Mouse (Mus musculus) heart, adult 11 months (tissue): ENCODE data around the gene Lyrm1.

ENCODE experiments used
- DNase-seq: peaks from one replicate; pipeline ENCODE4 v3.0.0; 2022

Gene Lyrm1

DNA sequence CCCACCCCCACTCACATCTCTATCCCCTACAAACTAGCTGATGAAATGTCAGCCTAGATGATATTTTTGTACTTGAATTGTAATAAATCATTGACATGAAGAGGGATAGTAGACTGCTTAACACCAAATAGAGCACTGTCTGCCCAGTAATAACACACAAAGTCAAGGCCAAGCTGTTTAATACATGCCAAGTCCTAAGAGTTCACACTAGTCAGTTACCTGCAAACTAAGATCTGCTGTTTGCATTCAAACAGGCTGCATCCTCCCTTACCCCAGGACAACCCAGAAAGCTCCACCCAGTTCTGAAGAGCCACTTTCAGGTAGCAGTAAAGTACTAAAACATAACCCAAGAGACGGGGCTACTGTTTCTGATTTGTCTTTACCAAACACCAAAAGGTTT lies 3.5 kb upstream of the Lyrm1 start:
- DNase-seq = peak; percentile 34

DNA sequence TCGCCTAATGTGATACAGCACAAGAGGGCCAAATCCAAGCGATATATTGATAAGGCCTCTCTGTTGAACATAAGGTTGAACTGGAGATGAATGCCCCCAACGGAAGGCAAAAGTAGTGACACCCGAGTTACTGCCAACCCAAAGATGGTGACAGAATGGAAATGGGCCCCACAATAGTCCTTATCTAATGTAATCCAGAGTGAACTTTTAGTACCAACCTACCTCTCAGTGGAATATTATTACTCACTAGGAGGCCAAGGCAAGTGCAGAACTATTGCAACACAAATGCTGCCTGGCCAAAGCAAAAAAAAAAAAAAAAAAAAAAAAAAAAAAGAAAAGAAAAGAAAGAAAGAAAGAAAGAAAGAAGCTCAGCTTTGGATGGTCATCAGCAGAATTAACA lies 2.9 kb upstream of the Lyrm1 start:
- peak; percentile 74 for DNase-seq

DNA sequence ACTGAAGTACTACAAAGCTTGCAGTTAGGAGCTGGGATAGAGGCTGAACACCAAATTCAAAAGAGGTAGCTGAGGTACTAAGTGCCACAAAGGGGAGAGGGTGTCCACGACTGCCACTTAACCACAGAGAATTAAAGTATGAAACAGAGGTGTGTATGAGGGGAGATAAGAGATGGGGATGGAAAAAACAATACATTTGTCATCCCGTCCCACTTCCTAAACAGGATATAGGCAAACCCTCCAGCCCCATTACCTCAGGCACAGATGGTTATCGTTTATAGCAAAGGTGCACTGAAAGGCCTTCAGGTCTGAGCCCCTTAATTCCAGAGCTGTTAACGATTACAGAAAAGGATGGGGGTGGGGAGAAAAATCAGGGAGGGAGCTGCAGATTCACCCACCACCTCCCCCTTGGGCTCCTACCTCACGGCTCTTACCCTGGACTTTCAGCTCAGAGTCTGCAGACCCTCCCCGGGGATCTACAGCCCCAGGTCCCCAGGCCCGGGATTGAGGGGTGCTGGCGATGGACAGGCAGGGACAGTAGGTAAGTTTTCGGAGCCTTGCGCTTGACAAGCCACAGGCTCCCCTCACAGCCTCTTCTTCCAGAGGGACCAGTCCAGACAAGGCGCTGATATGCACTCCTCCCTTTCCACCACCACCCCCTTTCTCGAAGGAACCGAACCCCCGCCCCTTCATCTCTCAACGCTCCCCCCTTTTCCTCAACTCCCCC lies 680 bp upstream of the Lyrm1 start:
- DNase-seq = no peak

DNA sequence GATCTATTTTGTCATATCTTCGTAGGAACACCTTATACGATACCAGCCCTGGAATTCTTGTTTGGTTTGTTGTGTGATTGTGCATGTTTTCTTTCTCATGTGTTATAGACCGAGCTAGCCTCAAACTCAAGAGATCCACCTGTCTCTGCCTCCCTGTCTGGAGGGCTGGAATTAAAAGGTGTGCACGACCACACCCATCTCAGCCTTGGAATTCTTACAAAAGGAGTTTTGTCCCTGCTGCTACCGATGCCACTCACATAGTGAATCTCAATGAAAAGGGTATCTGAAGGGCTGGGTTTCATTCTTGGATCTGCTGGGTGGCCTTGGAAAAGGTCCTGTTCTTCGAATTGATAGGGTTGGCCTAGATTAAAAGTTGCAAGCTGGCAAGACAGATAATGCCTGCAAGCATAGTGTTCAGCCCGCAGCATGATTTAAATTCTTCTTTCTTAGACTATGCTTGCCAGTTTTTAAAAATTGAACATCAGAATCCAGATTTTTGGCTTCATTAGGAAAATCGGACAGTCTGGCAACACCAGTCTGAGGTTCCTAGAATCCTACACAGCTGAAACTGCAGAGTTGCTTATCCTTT lies 2.0 kb downstream of the Lyrm1 start:
- DNase-seq = peak; percentile 69

DNA sequence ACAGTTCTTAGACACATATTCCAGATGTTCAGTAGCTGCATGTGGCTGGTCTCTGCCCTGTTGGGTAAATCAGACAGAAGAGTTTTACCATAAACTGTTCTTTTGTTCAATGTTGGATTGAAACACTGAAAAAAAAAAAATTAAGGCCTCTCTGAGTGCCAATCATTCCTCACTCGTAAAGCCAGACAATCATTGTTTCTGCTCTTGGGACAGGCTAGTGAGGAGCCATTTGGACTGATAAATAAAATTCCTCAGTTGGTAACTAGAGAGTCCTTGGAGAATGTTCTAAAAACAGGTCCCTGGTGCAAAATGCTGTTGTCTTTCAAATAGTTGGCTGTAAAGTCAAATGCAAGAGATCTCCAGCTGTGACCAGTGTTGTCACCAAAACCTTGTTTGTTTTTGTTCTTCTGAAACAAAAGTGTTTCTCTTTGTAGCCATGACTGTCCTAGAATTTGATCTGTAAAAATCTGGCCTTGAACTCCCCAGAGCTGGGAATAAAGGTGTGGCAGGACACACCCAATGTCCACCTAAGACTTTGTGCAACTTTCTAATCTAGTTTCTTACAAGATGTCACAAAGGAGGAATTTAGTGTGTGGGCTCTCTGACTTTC lies 2.7 kb downstream of the Lyrm1 start:
- DNase-seq = peak; percentile 52

DNA sequence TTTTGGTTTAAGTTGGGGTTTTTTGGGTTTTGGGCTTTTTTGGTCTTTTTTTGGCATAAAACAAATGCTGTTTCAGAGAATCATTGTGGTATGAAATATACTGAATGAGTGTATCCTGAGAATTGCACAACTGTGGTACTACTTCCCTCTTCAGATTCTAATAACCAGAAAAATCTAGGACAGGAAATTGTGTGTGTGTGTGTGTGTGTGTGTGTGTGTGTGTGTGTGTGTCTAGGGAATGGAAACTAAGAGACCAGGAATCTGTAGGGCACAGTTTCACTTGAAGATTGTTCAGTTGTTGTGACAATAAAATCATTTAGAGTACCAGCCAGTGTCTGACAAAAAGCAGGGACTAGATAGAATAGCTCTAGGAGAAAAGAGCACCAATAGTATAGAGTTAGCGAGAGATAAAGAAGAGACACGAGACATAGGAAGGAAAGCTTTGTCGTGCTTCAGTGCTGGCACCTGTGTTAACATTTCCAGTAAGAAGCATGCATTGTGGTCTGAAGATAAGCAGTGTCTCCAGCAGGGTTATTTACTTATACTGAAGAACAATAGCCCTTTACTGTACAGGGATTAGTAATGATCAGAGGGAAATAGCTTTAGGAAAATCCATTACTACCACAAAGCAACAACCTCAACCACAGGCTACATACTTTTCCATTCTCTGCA lies 3.9 kb downstream of the Lyrm1 start:
- DNase-seq = peak; percentile 68

DNA sequence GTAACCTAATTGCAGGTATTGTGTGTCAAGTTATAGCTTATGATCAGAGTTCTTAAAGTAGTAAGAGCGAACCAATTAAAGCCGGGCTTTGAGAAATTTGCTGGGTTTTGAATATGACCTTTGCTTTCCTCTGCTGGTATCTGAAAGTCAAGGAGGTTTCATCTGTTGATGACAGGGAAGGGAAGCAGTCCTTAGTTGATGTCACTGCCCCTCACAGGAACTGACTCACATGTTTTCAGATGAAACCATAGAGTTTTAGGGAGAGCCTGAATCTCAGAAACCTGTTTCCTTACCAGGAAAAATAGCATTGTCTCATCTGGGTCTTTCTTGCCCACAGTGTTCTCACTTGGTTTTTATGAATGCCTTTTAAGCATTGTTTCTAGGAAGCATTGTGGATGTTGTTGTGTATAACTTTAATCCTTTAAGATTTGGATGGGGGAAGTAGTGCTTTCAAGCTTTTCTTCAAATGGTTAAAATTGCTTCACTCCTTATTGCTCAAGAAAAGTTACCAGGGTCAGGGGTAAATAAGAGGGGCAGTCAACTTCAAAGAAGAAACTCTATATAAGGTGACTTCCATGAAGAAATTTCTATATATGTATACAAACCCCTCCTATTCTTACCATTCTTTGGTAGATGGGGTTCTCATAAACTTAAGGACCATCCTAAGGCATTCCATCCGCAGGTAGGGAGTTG lies 11.0 kb downstream of the Lyrm1 start:
- DNase-seq = no peak

DNA sequence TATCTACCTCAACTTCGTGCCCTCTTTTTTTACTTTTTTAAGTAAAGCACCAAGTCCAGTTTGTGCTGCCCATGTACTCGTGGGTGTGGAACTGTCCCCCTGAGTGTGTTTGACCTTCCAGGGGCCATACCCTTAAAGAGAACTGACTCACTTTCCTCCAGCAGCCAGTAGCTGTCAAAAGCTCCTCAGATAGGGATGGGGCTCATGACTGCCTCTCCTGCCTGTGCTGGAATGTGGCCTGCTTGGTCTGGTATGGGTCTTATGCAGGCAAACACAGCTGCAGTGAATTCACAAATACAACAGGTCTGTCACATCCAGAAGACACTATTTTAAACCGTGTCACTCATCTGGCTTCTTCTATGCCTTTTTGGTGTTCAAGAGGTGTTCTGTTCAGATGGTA lies 16.1 kb downstream of the Lyrm1 start:
- peak; percentile 75 for DNase-seq

DNA sequence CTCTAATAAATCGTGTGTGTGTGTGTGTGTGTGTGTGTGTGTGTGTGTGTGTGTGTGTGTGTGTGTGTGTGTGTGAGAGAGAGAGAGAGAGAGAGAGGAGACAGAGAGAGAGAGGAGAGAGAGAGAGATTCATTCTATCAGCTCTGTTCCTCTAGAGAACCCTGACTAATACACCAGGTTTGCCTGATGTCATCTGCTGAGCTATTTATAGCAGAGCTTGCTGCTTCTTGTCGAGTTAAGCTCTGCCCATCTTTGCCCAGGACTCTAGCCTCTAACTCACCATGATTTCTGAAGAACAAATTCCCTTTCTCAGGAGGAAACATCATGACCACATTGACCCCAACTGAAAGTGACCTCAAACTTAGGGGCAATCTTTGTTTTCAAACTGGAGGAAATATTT lies 24.8 kb downstream of the Lyrm1 start:
- peak; percentile 76 for DNase-seq

DNA sequence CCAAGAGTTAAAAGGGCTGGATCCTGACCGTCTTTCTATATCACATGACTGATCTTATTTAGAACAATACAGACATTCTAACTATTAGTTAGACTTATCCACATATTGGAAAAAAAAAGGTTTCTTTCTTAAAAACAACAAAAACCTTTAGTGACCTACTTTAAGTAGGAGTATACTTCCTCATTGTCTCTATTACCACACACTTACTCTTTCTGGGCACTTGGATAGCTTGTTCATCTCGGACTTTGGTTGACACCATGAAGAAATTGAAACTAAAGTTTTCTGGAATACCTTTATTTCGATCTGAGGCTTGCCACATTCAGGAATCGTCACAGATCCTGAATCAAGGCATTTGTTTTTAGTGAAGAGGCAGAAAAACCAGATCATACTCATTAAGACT lies 25.4 kb downstream of the Lyrm1 start:
- DNase-seq = no peak

DNA sequence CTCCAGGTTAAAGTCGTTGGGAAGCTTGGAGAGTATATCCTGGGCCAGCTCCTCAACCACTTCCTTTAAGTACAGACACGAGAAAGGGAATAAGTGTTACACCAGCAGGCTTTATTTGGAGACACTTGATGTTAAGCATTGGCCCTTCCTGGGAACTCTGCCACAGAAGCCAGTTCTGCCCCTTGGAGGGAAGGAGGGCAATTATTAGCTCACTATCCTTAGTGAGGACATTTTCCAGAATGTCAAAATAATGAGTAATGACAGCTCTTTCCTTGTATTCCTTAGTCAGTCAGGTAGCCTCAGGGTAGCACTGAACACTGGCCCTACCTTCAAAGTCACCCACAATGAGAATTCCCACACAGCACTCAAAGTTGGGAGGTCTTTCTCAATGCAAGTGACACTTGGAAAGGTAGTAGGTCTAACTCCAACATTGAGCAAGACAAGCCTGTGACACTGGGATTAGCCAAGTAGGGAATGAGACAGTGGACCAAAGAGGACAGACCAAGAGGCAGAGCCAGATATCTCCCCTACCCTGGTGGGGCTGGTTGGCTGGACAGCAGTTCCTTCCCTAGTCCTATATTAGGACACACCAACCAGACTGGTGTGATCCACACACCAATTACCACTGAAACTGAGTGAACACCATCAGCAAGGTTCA lies 33.3 kb downstream of the Lyrm1 start:
- peak; percentile 80 for DNase-seq

DNA sequence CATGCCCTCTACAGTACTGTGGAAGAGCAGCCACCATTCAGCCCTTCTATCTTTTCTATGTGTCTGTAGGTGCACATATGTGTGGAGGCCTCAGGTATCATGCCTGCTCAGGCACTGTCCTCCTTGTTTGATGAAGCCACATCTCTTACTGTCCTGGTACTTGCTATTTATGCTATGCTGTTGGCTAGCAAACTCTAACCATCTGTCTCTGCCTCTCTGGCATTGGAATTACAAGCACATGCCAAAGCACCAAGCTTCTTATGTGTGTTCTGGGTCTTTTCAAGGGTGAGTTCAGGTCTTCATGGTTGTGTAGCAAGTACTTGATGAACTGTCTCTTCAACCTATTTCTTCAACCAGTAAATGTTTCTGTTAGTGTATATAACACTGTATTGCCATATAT lies 40.7 kb downstream of the Lyrm1 start:
- DNase-seq = peak; percentile 17

DNA sequence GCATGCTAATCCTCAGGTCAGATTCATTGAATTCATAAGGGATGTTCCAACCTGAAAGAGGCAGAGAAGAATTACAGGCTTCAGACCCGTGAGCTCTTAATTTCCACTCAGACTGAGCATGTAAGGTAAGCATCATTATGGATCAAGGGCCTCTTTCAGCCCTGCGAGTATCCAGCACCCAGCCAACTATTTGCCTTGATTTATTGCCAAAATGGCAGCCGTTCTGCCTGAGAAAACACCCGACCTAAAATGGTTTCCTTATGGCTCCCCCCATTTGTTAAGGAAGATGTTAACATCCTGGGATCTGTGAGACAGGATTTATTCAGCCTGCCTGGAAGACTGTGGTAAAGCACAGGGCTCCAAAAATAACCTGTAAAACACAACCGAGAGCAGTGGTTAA lies 41.4 kb downstream of the Lyrm1 start:
- peak; percentile 43 for DNase-seq

DNA sequence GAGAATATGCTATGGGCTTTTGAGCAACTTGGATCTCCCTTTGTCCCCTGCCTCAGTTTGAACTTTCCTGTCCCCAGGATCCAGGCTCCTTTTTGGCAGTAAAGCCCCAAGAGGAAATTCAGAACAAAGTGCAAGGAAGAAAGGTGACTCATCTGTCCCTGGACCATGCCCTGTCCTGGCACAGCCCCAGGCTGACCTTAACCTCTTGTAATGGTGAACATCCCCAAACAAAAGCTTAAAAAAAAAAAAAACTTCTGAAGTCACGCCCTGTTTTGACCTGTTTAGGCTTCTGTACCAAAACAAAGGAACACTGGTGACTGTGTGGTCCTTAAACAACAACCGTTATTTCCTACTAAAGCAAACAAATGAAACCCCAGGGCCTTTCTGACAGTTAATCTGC lies 45.9 kb downstream of the Lyrm1 start:
- DNase-seq = peak; percentile 97

DNA sequence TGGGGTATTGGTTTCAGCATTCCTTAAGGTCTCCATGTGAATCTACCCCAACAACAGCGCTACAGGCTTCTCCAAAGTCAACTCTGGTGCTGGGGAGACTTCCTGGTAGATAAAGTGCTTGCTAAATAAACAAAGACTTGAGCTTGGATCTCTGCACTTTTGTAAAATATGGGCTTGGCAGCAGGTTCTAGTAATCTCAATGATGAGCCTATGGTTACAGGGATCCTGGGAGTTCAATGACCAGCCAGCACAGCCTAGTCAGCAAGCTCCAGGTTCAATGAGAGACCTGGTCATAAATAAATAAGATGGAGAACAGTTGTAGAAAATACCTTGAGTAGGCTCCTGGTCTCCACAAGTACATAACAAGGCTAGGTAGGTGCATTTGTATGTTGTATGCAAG lies 58.4 kb downstream of the Lyrm1 start:
- peak; percentile 33 for DNase-seq

DNA sequence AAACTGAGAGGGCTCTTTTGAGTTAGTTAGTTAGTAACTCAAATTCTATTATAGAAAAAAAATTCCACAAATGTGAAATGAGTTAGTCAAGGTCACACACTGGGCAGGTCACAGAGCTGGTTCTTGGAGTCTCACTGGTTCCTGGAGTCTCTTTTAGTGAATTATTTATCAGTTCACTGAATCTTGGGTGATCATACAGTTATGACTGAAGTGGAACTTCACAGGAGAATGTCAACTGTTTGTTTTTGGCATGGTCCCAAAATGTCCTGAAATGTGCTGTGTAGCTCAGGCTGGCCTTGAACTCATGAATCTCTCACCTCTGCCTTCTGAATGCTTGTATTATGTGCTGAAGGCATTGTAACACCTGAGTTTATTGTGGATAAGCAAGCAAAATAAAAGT lies 61.8 kb downstream of the Lyrm1 start:
- no peak for DNase-seq

DNA sequence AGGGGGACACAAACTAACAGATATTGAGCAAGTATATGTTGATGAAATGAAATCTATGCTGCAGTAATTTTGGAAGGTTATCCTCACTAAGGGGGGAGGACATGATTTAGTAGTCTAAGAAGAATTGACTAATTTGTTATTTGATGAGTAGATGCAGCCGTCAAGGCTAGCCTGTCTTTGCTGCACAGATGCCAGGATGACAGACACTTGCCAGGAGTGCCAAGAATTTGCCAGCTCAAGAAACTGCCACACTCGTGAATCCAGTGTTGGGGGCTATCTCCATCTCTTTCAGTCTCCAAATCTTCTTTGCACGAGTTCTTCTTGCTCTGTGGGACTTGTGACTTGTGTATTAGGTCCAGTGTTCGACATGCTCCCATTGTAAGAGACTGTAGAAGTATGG lies 63.4 kb downstream of the Lyrm1 start:
- no peak for DNase-seq

DNA sequence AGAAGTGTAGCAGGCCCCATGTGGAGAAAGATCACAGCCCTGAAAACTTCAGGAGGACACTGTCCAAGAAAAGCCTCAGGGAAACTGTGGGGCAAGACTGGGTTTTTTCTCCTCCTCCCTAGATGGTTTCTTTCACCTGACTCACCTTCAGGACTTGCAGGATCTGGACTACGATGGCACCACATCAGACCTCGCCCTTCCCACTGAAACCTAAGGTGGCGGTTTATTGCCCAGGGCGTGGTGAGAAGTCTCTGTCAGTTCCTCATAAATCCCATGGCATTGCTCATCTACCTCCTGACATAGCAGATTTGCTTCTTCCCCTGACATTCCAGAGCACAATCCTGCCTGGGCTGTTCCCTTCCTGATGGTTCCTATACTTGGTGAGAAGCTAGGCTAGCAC lies 63.8 kb downstream of the Lyrm1 start:
- no peak for DNase-seq

DNA sequence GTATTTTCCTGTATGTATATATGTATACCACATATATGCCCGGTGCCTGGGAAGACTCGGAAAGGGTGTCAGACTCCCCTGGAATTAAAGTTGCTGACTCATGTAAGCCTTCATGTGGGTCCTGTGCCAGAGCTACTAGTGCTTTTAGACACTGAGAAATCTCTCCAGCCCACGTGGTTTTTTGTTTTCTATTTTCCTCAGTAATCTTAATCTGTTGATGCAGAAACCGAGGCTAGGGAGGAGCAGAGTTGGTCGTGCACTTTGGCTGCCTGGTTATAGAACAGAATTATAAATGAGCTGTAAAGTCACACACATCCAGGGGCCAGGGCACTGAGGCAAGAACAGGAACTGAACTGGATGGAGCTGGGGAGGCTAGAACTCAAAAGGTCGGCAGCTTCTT lies 64.3 kb downstream of the Lyrm1 start:
- DNase-seq = peak; percentile 89

DNA sequence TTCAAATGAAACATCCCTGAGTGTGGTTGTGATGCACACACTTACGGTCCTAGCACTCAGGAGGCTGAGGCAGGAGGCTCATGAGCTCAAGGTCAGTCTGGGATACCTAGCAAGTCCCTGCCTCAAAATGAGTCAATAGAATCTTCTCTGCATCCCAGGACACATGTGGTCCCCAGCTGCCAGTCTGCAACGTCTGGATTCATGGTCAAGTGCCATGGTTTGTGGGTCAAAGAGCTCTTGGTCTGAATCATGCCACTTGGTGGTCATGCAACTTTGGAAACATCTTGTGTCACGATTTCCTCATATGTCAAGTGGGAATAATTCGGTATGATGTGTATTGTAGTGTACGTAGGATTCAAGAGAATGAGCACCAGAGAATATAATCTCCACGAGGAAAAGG lies 64.9 kb downstream of the Lyrm1 start:
- DNase-seq = no peak

DNA sequence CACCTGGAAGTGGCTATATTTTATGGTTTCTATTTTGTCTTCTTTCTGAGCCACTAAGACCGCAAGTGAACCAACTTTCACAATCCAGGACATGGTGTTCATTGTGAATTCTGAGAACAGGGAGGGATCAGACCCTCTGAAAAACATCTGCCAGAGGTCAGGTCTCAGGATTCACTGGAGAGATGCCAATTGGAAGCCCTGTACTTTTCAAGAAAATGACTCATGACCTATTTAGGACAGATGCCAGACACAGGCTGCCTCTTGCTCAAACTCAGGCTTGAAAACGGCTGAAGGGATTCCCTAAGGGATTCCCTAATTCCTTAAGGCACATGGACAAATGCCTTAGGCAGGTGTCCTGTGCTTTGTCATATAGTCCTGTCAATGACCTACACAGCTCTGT lies 65.4 kb downstream of the Lyrm1 start:
- peak; percentile 98 for DNase-seq

DNA sequence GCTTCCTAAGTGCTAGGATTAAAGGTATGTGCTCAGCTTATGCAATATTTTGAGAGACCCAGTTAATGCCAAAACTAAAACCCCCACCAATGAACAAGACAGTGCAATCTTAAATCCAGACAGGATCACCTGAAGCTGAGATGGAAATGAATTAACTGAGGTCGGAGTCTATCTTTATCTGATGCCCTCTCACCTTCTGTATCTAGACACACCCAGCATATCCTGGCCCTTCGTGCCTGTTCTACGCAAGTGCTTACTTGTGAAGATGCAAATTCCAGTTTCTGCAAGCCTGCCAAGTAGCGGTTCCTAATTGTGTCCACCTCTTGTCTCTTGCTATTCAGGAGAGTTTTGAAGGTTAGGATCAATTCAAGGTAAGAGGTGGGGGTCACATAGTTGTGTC lies 69.5 kb downstream of the Lyrm1 start:
- DNase-seq = peak; percentile 83
